Mouse (Mus musculus): Measurements from ENCODE around the gene Gm21149.
"Not testable (repeated sequence)": the region's sequence is repeated elsewhere in the genome, so short reads cannot be mapped to it uniquely, and the experiment has no call there.

Gm21149 gene

GRCm38 (mm10) chr5:15463561-15463960 lies 12.8 kb downstream of the Gm21149 start:
- not testable (repeated sequence) for DNase-seq (ENCODE audit: low spot score in 2 of 2)

- not testable (repeated sequence) for DNase-seq (ENCODE audit: low spot score in 2 of 2)
These were observed 14.7 kb downstream of the Gm21149 start for GRCm38 (mm10) chr5:15461613-15462012.

GRCm38 (mm10) chr5:15457865-15458571 lies 18.3 kb downstream of the Gm21149 start:
- DNase-seq (ENCODE audit: low spot score in 2 of 2) = not testable (repeated sequence)
